Mouse (Mus musculus): Measurements from ENCODE around the gene Scgn. TPM values are rescaled to one million over a fixed set of nuclear protein-coding genes. Genes with fewer than 3 reads are reported as not detected.

Scgn gene
- total RNA-seq, 2 experiments from 2014 or later = 2.3 to 4.9 TPM

DNA sequence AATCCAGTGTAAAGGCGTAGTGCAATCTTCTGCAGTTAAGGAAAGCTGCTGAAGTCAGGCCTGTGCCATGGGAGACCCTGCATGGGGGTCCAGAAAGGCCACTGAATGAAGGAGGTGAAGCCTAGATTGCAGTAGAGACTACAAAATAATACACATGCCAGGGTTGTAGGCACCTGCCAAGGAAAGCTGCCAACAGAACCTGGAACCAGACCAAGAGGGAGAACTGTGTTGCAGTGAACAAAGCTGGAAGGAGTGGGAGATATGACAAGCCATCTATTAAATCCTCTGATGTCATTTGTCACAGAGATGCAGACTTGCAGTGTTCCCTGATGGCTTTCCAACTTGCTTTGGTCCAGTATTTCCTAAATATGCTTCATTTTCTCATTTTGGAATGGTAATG lies 52.3 kb downstream of the Scgn start:
- DNase-seq = peak; percentile 20 to 37

DNA sequence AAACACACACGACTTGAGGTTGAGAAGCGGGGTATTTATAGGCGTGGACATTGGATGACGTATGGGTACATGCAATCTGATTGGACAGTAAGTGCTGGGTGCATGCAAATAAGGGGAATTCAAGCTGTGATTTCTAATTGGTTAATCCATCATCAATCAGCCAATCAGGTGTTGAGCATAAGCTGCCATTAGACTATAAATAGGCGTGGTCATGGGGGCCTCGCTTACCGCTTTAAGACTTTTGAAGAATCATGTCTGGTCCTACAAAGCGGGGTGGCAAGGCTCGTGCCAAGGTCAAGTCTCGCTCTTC lies 56.8 kb downstream of the Scgn start, which contains the start of gene Hist1h2aa:
TSS of gene Hist1h2aa (plus strand) at position 252 of the 310 bp plus-strand sequence.
- DNase-seq = no peak

DNA sequence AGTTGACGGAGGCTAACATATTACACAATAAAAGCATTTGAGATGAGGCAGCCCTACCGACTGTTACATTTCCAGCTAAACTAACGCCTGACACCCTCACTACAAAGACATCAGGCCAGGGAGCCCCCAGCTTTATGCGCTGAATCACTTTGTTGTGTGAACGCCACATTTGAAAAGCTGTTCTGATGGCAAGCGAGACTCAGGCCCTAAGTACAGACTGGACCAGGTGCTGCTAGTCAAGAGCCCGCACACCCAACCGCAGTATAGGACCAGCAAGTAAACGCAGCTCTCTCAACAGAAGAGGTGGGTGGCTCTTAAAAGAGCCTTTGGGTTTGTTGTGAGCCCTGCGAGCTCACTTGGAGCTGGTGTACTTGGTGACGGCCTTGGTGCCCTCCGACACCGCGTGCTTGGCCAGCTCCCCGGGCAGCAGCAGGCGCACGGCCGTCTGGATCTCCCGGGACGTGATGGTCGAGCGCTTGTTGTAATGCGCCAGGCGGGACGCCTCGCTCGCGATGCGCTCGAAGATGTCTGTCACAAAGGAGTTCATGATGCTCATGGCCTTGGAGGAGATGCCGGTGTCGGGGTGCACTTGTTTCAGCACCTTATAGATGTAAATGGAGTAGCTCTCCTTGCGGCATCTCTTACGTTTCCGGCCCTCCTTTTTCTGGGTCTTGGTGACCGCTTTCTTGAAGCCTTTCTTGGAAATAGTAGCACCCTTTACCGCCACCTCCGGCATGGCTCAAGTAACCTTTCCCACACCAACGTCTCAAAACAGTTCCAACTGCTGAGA lies 57.4 kb downstream of the Scgn start, which contains the start of gene Hist1h2ba:
TSS of gene Hist1h2ba (minus strand) at position 736 of the 790 bp plus-strand sequence.
- no peak for DNase-seq

DNA sequence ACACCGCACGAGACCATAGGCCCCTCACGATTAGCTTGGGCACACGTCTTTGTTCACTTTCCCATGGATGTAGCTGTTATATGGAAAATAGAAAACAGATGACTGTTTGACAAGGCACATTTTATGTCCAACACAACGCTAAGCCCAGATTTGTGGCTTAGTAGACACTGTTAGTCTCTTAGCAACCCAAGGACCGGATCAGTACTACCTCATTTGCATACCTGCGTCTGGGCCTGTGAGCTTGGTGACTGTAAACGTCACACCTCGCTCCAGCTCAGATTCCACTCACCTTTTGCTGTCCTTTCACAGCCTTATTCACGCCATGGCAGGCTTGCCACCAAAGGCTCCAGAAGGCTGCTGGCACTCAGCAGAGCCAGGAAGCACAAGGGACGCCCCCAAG lies 60.1 kb downstream of the Scgn start:
- DNase-seq = no peak

DNA sequence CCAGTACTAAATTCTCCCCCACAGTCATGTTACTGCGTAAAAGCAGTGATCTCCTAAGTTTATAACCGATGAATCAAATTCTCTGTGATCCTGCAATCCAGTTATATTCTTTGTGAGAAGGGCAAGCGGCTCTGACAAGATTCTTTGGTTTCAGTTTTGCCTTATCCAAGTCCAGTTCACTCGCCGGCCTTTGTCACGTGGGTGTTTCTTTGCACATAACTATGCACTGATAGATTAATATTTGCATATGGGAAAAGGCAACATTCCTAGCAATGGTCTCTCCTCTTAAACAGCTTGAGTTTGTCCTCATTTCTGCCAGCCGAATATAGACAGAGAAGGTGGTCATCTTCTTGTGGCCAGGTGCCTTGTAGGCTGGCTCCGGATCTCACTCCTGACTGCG lies 60.6 kb downstream of the Scgn start:
- DNase-seq = no peak

DNA sequence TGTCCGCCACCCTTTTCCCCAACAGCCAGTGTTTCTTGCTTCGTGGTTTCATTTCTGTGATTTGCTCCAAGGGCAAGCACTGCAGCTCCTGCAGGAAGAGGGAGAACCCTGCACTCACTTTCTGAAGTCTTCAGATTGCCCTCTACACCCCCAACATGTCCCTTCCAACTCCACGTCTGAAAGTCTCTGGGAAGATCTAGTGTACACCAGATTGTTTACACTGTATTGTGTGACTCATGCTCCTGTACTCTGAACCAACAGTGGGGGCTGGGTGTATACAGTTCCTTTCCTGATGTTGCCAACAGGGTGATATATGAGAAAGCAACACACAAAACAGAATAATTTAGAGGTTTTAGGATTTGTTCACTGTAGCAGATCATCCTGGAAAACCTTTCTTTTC lies 62.4 kb downstream of the Scgn start:
- peak; percentile 12 to 24 for DNase-seq

DNA sequence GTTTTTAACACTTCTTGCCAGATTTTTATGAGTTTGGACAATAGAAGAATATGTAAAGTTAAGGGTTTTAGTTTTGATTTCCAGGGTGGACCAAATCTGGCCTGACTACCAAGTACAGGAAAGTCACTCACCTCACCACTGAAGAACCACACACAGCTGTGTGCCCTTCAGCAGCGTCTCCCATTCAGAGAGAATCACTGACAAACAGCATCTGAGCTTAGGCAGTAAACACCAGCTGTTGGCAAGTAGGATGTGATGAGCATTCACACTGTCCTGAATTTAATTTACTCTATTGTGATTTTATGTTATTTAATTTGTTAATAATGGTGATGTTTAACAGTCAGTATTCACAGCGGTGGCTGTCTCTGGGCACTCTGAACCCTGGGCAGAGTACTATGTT lies 65.2 kb downstream of the Scgn start:
- no peak for DNase-seq

DNA sequence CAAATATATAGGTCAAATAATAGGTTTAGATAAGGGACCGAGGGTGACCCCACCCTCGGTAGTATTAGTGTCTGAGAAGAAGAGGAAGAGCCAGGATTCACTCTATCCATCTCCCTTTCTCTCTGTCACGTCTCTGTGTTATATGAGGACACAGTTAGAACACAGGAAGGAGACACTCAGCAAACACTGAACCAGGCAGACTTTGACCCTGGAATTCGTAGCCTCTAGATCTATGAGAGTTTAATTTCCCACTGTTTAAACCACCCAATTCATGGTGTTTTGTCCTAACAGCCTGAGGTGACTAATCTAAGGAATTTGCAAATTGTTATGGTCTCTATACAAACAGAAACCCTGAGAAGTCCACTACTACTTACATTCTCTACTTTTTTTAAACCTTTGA lies 73.3 kb downstream of the Scgn start:
- DNase-seq = no peak

DNA sequence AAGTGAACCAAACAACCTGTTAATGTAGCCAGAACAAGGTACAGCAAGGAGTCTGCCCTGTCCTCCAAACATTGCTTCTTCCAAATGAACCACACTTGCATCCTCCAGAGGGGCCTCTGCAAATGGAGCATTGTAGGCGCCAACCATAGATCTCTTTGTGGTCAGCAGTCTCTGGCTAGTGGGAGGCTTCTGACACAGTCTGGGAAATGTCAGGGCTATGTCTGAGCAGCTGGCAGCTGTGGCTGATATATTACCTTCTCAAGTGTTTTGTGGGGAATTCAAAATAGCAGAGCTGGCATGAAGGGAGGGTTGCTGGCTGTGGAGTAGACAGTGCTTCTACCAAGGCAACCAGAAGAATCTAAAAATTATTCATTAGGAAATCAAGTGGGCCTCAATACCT lies 74.9 kb downstream of the Scgn start:
- peak; percentile 55 to 64 for DNase-seq

DNA sequence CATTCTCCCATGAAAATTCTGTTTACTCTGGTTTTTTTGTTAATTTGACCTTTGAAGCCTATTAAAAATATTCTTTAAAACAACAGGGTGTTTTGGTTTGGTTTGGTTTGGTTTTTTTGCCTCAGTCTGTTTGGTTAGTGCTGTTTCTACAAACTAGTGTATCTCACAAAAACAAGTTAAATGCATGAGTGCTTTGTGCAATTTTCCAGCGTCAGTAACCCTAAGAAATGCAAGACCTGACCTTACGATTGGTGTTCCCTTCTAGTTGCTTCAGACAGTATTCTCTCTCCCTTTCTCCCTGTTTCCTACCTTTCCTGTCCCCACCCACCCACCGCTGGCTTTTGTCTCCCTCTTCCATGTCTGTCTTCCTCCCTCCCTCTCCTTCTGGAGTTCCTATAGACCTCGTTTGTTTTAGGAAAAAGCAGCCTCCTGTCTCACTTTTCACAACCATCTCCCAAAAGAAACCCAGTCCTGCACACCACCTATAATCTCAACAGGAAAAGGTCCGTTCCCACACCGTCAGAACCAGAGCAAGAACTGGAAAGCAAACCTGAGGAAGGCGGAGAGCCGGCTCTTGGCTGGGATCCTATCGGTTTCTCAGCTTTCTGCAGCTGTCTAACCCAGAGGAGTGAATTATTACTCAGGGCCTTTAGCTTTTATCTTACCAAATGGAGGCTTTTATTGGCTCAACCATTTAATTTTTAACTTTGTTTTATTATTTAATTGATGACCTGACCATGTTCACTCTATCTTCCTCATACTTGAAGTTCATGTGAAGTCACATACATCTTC lies 76.4 kb downstream of the Scgn start, which contains the start of gene Slc17a4:
TSS of gene Slc17a4 (minus strand) at position 634 of the 792 bp plus-strand sequence.
- peak; percentile 22 to 44 for DNase-seq

DNA sequence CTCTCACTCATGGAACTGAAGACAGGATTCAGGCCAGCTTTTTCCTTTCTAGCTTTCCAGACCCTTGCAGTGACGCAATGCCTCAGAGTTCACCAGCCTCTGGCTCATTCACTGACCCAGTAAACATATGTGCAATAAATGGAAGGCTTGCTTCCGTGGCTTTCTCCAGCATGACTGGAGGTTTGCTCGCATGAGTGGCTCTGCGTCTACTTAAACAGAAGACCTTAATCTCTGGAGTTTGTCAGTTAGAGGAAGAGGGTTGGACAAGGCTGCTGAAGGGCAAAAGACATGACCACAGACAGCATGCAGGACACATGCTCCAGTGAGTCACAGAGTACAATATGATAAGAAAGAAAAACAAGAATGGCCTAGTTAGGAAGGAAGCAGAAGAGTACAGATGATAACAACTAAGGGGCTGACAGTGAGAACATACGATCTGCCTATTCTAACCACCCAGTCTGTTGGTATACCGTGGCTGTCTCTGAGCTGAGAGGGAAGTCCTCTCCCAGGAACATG lies 77.2 kb downstream of the Scgn start:
- peak; percentile 38 to 40 for DNase-seq

DNA sequence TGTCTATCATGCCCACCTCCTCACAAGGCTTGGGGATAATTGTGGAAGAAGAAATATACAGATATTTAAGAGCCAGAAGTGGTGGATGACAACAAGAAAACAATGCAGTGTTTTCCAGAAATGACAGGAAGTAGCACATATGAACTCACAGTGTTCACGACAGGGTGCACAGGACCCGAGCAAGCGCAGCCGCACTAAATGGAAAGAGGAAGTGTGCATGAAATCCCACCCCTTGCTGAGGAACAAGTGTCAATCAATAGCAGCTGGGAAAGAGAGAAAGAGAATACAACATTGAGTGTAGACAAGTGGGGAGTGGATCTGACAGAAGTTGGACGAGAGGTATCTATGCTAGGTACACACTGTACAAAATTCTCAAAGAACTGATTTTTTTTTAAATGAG lies 79.7 kb downstream of the Scgn start:
- no peak for DNase-seq

DNA sequence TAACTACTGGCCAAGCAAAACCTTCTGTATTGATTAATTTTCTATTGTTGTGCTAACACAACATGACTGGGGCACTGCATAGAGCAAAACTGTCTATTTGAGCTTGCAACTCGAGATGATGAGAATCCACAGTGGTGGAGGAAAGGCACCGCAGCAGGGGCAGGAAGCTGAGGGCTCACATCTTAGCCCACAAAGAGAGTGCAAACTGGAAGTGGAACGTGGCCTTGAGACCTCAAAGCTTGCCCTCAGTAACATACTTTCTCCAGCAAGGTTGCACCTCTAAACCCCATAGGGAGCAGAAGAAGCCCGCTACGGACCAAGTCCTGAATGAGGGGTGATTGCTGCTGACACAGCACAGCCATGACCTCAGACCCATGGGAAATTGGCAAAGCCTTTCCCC lies 80.9 kb downstream of the Scgn start:
- DNase-seq = no peak

DNA sequence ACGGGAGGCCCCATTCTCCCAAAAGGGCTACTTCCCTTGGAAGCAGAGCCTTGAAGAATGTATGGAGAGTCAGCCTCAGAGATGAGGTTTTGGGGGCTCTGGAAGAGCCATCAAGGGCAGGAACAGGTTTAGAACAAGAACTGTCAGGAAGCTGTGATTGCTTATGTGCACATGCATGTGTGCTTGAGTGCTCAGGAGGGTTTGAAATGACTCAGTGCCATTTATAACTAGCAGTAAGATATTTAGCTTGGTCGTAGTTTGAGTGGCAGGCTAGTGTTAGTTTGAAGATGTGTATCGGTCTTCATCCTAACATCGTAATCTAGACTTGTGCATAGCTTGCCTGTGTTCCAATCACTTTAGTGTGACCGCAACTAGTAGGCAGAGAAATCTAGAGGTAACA lies 84.1 kb downstream of the Scgn start:
- no peak for DNase-seq

Small RNA genes lying within 50 kb of the gene (microRNA-seq; reads per million reads assigned to microRNA genes)
- gene Gm44344 = not detected

Other genes starting within 250 kb of the Scgn start
- gene Hist1h3c, start 245.6 kb downstream of the Scgn start, total RNA-seq (2021) = 10 to 100 TPM; 20.5 to 26.8 TPM
- 10 to 100 TPM; 34.0 to 41.3 TPM for gene Hist1h2bb, start 244.5 kb downstream of the Scgn start, total RNA-seq (2021)
- 10 to 100 TPM; 58.1 to 68.0 TPM for gene Hist1h2ab, start 240.1 kb downstream of the Scgn start, total RNA-seq (2021)
- gene Hist1h3b, start 238.9 kb downstream of the Scgn start, total RNA-seq (2021) = 10 to 100 TPM; 54.7 to 79.9 TPM
- gene Hist1h4b, start 234.2 kb downstream of the Scgn start, total RNA-seq (2021) = 100 to 1,000 TPM; 115 to 122 TPM
- gene Hist1h4a, start 230.0 kb downstream of the Scgn start, total RNA-seq (2021) = 10 to 100 TPM; 59.8 to 61.2 TPM
- 10 to 100 TPM; 55.1 to 59.3 TPM for gene Hist1h3a, start 228.8 kb downstream of the Scgn start, total RNA-seq (2021)
- gene Hist1h1a, start 227.5 kb downstream of the Scgn start, total RNA-seq (2021) = 10 to 100 TPM; 35.0 to 39.8 TPM
- gene Trim38, start 221.3 kb downstream of the Scgn start, total RNA-seq (2021) = under 1 TPM; 0.16 to 0.23 TPM
- under 1 TPM in 1 of 2 experiments, not detected in 1; 0.26 TPM for gene Slc17a2, start 184.2 kb downstream of the Scgn start, total RNA-seq (2021)
- under 1 TPM; 0.23 to 0.56 TPM for gene Slc17a3, start 151.8 kb downstream of the Scgn start, total RNA-seq (2021)
- gene Slc17a1, start 123.5 kb downstream of the Scgn start, total RNA-seq (2021) = not detected
- gene Slc17a4, start 76.2 kb downstream of the Scgn start, total RNA-seq (2021) = under 1 TPM in 1 of 2 experiments, not detected in 1; 0.23 TPM
- not detected for gene Hist1h2ba, start 57.1 kb downstream of the Scgn start, total RNA-seq (2021)
- not detected for gene Hist1h2aa, start 56.8 kb downstream of the Scgn start, total RNA-seq (2021)

All from adrenal gland, postnatal 36 days (tissue).